Mouse (Mus musculus): Measurements from ENCODE around the gene Fggy. TPM values are rescaled to one million over a fixed set of nuclear protein-coding genes. Genes with fewer than 3 reads are reported as not detected.

The Fggy gene
- polyA plus RNA-seq, 1 experiment from 2014 or later: 7.9 TPM

DNA sequence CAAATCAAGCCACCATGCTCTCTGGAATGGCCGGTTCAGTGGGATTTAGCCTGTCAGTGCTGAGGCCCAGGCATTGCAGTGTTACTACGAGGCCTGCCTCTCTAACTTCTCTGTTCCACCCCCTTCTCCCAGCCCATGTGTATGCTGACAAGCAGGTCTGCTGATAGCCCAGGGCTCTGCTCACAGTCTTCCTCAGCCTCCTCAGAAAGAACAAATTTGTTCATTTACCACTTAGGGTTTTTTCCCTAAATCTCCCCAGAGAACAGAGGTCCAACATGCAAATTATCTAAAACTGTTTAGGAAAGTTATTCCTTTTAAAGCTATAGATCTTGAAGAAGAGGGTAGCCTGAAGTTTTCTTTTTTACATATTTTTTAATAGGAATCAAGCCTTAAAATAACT lies 179.4 kb downstream of the Fggy start:
- H3K27me3 ChIP-seq (replicated peaks; ENCODE audit: control insufficient read depth, insufficient read depth, low read length): no peaks in the 10 kb centered on the region
- H3K27ac ChIP-seq (ENCODE audit: low read depth, low read length): no peak overlapping the region
- ATAC-seq (replicated peaks; ENCODE audit: low FRiP score) (no peak), DNase-seq (ENCODE audit: low spot score) (no peak)
- H3K4me3 ChIP-seq (ENCODE audit: low read depth, low read length): no peak overlapping the region
- no peak overlapping the region for H3K4me2 ChIP-seq
- no peaks in the 10 kb centered on the region for H3K9me3 ChIP-seq (ENCODE audit: control insufficient read depth, low read length)
- peaks cover 7% of the 10 kb centered on the region; the same call in 1 of the 2 replicates for H3K4me1 ChIP-seq (replicated peaks; ENCODE audit: control insufficient read depth, insufficient read depth, low read length)
- no peaks in the 10 kb centered on the region for H3K36me3 ChIP-seq (ENCODE audit: control insufficient read depth, insufficient read depth, low read length)
- 45% methylated on average over 2 of the region's 2 CpGs for WGBS
- H3K9ac ChIP-seq (ENCODE audit: low read depth, low read length): no peak overlapping the region

DNA sequence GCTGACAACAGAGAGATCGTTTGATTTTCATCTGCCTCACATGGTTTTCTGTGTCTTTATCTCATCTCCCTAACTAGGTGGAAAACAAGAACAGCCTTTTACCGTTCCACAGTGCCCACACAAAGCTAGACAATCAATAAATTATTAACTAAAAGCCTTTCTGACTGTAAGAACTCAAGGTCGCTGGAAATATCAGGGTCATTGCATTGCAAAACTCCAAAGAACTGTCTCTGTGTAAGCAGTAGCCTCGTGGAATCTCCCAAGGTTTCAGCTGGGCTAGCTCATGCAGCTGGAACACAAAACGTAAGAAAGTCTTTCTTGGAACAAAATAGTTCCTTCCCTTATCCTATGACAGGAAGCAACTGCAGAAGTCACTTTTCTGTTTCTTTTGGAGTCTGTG lies 180.9 kb downstream of the Fggy start:
- 33% methylated on average over 5 of the region's 5 CpGs for WGBS
- Histone ChIP-seq H3K4me2 (no peak overlapping the region), H3K9ac (ENCODE audit: low read depth, low read length) (no peak overlapping the region), H3K4me1 (replicated peaks; ENCODE audit: control insufficient read depth, insufficient read depth, low read length) (peaks cover 7% of the 10 kb centered on the region; the same call in 1 of the 2 replicates), H3K27ac (ENCODE audit: low read depth, low read length) (peak overlapping the region; percentile 45; the same call in 1 of the 2 replicates), H3K27me3 (replicated peaks; ENCODE audit: control insufficient read depth, insufficient read depth, low read length) (no peaks in the 10 kb centered on the region), H3K4me3 (ENCODE audit: low read depth, low read length) (no peak overlapping the region), H3K36me3 (ENCODE audit: control insufficient read depth, insufficient read depth, low read length) (no peaks in the 10 kb centered on the region), H3K9me3 (ENCODE audit: control insufficient read depth, low read length) (no peaks in the 10 kb centered on the region)
- DNase-seq (ENCODE audit: low spot score): no peak
- no peak for ATAC-seq (replicated peaks; ENCODE audit: low FRiP score)

DNA sequence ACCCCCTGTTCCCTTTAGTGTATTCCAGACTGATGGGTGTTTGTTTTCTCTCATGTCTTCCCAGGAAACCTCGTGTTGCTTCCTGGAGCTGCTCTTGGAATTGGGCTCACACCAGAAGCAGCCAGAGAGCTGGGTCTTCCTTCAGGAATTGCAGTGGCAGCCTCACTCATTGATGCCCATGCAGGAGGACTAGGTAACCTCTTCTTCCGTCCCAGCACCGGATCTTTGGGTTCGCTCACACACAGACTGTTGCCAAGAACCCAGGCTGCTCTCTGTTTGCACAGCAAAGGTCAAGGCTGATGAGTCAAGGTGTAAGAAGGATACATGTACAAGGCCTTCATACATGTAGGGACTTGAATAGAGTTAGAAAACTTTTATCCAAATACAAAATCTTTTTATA lies 181.4 kb downstream of the Fggy start:
- ATAC-seq (replicated peaks; ENCODE audit: low FRiP score) (no peak), DNase-seq (ENCODE audit: low spot score) (no peak)
- Histone ChIP-seq H3K36me3 (ENCODE audit: control insufficient read depth, insufficient read depth, low read length) (no peaks in the 10 kb centered on the region), H3K4me2 (no peak overlapping the region), H3K4me1 (replicated peaks; ENCODE audit: control insufficient read depth, insufficient read depth, low read length) (peaks cover 7% of the 10 kb centered on the region; the same call in 1 of the 2 replicates), H3K9me3 (ENCODE audit: control insufficient read depth, low read length) (no peaks in the 10 kb centered on the region), H3K27me3 (replicated peaks; ENCODE audit: control insufficient read depth, insufficient read depth, low read length) (no peaks in the 10 kb centered on the region), H3K4me3 (ENCODE audit: low read depth, low read length) (no peak overlapping the region), H3K9ac (ENCODE audit: low read depth, low read length) (no peak overlapping the region), H3K27ac (ENCODE audit: low read depth, low read length) (0 out of 2 replicates have a peak overlapping the region, but pooled peaks have one; percentile 45)
- WGBS: 63% methylated on average over 4 of the region's 4 CpGs

DNA sequence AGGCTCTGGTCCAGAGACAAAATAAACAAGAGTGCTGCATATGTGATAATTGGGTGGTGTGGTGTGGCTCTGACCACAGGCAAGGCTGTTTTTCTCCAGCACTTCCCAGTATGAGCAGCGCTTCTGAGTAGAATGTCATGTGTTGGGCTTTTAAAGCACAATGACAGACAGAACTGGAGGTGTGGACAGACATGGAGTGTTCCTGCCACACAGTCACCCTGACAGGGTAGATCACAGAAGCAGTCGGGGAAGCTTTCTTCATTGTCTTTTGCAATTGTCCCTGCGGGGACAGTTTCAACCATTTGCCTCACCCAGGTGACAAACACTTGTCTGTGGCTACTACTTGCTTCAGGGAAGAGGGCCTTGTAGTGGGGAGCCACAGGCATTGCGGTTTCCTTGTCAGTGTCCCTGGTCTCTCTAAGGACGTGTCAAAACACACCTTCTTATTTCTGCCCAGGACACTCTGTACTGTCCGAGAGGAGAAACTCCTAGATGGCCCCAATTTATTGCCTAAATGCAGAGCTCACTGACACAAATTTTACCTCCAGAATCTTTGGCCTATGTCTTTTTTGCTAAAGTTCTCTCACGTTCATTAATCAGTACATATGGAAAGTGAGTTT lies 183.9 kb downstream of the Fggy start:
- no peak overlapping the region for H3K27ac ChIP-seq (ENCODE audit: low read depth, low read length)
- no peak overlapping the region for H3K4me2 ChIP-seq
- no peaks in the 10 kb centered on the region for H3K27me3 ChIP-seq (replicated peaks; ENCODE audit: control insufficient read depth, insufficient read depth, low read length)
- no peaks in the 10 kb centered on the region for H3K9me3 ChIP-seq (ENCODE audit: control insufficient read depth, low read length)
- H3K4me1 ChIP-seq (replicated peaks; ENCODE audit: control insufficient read depth, insufficient read depth, low read length): peaks cover 7% of the 10 kb centered on the region; the same call in 1 of the 2 replicates
- no peaks in the 10 kb centered on the region for H3K36me3 ChIP-seq (ENCODE audit: control insufficient read depth, insufficient read depth, low read length)
- 0 out of 2 replicates have a peak, but pooled peaks have one; percentile 34 for ATAC-seq (replicated peaks; ENCODE audit: low FRiP score)
- no peak overlapping the region for H3K4me3 ChIP-seq (ENCODE audit: low read depth, low read length)
- DNase-seq (ENCODE audit: low spot score): no peak
- H3K9ac ChIP-seq (ENCODE audit: low read depth, low read length): no peak overlapping the region
- 34% methylated on average over 7 of the region's 7 CpGs for WGBS

DNA sequence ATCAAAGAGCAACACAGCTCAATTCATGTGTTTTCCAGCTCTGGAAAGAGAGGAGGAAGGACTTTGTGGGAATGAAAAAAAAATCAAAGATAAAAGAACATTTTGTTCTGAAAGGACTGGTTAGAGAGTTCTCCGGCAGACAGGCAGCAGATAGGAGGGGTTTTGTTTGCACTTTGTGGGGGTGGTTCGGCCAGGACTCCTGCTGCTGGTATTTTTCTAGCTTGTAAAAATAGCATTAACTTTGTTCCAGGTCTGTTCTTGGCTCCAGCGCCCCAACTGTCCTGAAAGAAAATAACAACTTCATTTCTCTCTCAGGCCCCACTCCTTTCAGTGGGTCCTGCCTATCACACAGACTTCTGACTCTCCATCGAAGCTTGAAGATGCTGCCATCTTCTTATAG lies 185.7 kb downstream of the Fggy start:
- H3K36me3 ChIP-seq (ENCODE audit: control insufficient read depth, insufficient read depth, low read length): no peaks in the 10 kb centered on the region
- no peak overlapping the region for H3K4me2 ChIP-seq
- no peak overlapping the region for H3K9ac ChIP-seq (ENCODE audit: low read depth, low read length)
- DNase-seq (ENCODE audit: low spot score): no peak
- WGBS: 41% methylated on average over 4 of the region's 4 CpGs
- no peaks in the 10 kb centered on the region for H3K9me3 ChIP-seq (ENCODE audit: control insufficient read depth, low read length)
- peak overlapping the region; percentile 19; the same call in 1 of the 2 replicates for H3K27ac ChIP-seq (ENCODE audit: low read depth, low read length)
- no peak for ATAC-seq (replicated peaks; ENCODE audit: low FRiP score)
- no peak overlapping the region for H3K4me3 ChIP-seq (ENCODE audit: low read depth, low read length)
- no peaks in the 10 kb centered on the region for H3K27me3 ChIP-seq (replicated peaks; ENCODE audit: control insufficient read depth, insufficient read depth, low read length)
- H3K4me1 ChIP-seq (replicated peaks; ENCODE audit: control insufficient read depth, insufficient read depth, low read length): peaks cover 5% of the 10 kb centered on the region; the same call in 1 of the 2 replicates

DNA sequence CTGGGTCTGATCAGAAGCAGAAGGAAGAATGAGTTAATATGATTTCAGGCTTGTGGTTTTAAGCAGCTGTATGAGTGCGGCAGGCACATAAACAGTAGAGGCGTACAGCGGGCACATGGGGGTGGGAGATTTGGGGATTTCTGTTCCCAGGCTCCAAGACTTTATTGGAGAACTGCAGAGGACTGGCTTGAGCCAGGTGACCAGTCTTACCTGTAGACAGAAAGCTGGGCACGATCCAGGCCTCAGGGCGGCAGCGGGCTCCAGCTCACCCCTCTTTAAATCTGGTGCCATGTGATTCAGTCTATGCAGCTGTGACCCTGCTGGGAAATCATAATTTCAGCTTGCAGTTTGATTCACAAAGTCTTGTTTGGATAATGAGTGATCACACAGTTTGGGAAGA lies 189.6 kb downstream of the Fggy start:
- no peak overlapping the region for H3K27ac ChIP-seq (ENCODE audit: low read depth, low read length)
- whole genome bisulfite sequencing: 81% methylated on average over 6 of the region's 6 CpGs
- H3K4me2 ChIP-seq: no peak overlapping the region
- H3K4me1 ChIP-seq (replicated peaks; ENCODE audit: control insufficient read depth, insufficient read depth, low read length): no peaks in the 10 kb centered on the region
- no peaks in the 10 kb centered on the region for H3K27me3 ChIP-seq (replicated peaks; ENCODE audit: control insufficient read depth, insufficient read depth, low read length)
- no peak for DNase-seq (ENCODE audit: low spot score)
- no peaks in the 10 kb centered on the region for H3K9me3 ChIP-seq (ENCODE audit: control insufficient read depth, low read length)
- no peaks in the 10 kb centered on the region for H3K36me3 ChIP-seq (ENCODE audit: control insufficient read depth, insufficient read depth, low read length)
- ATAC-seq (replicated peaks; ENCODE audit: low FRiP score): no peak
- no peak overlapping the region for H3K9ac ChIP-seq (ENCODE audit: low read depth, low read length)
- no peak overlapping the region for H3K4me3 ChIP-seq (ENCODE audit: low read depth, low read length)

DNA sequence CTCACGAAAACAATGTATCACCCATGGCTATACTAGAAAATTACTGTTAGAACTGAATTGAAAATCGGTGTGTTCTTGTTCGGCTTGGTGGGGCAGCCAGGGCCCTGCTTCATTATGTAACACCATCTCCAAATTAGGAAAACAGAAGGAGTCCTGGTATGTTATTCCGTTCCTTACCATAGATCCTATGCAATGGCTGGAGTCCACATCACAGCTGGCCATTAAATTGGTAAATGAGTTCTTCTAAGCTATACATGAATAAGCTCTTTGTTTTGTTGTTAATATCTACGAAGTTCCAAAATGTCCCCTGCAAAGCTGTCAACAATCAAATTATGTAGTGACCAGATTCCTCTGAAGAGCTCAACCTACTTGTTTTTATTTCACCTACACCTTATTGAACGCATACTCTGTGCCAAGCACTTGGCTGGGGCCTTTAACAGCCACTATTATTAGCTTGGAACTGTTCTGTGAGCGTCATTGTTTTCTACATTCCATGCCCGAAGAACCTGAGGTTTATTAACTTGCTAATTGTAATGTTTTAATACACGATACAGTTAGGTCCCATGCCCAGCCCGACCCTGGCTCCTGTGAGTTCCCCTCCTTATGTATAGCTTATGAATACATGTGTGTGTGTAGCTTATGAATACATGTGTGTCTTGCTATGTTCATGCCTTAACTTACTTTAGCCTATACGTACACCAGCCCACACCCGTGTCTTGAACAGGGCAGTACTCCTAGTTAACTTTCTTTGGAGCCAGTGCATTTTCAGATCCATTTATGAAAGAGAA lies 190.3 kb downstream of the Fggy start:
- H3K9ac ChIP-seq (ENCODE audit: low read depth, low read length): no peak overlapping the region
- no peaks in the 10 kb centered on the region for H3K36me3 ChIP-seq (ENCODE audit: control insufficient read depth, insufficient read depth, low read length)
- WGBS: 87% methylated on average over 12 of the region's 12 CpGs
- no peak for ATAC-seq (replicated peaks; ENCODE audit: low FRiP score)
- no peak for DNase-seq (ENCODE audit: low spot score)
- no peak overlapping the region for H3K4me3 ChIP-seq (ENCODE audit: low read depth, low read length)
- H3K27me3 ChIP-seq (replicated peaks; ENCODE audit: control insufficient read depth, insufficient read depth, low read length): no peaks in the 10 kb centered on the region
- H3K27ac ChIP-seq (ENCODE audit: low read depth, low read length): no peak overlapping the region
- H3K4me1 ChIP-seq (replicated peaks; ENCODE audit: control insufficient read depth, insufficient read depth, low read length): no peaks in the 10 kb centered on the region
- H3K4me2 ChIP-seq: no peak overlapping the region
- no peaks in the 10 kb centered on the region for H3K9me3 ChIP-seq (ENCODE audit: control insufficient read depth, low read length)

DNA sequence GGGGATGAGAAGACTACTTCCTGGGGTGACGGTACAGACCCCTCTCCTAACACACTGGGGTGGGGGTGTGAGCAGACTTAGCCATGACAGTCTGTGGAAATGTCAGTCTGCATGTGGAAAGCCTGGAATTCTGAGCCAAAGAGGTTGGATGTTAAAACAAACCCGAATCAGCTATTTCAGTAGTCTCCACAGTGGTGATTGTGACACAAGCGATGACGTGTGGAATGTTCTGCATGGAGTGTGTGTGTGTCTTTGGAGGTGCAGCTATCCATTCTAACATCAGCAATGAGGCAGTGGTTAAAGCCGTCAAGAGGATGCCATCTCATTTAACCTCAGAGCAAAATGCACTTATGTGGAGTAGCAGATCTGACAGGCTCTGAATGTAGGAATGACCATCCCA lies 192.9 kb downstream of the Fggy start:
- Histone ChIP-seq H3K4me1 (replicated peaks; ENCODE audit: control insufficient read depth, insufficient read depth, low read length) (no peaks in the 10 kb centered on the region), H3K9me3 (ENCODE audit: control insufficient read depth, low read length) (no peaks in the 10 kb centered on the region), H3K4me2 (no peak overlapping the region), H3K36me3 (ENCODE audit: control insufficient read depth, insufficient read depth, low read length) (no peaks in the 10 kb centered on the region), H3K4me3 (ENCODE audit: low read depth, low read length) (no peak overlapping the region), H3K27ac (ENCODE audit: low read depth, low read length) (no peak overlapping the region), H3K27me3 (replicated peaks; ENCODE audit: control insufficient read depth, insufficient read depth, low read length) (no peaks in the 10 kb centered on the region), H3K9ac (ENCODE audit: low read depth, low read length) (no peak overlapping the region)
- no peak for ATAC-seq (replicated peaks; ENCODE audit: low FRiP score)
- DNase-seq (ENCODE audit: low spot score): no peak
- WGBS: 77% methylated on average over 5 of the region's 5 CpGs
